Mouse (Mus musculus) spleen, adult 2 months (tissue): ENCODE results near the gene AI413582. TPM values are rescaled to one million over a fixed set of nuclear protein-coding genes. Genes with fewer than 3 reads are reported as not detected.

Experiments
- DNase-seq, 2 experiments: peaks; one replicate each; pipeline versions ENCODE4 v3.0.0 to v3.0.0-alpha.2; 2012 to 2021; ENCODE audit warnings: low spot score in 2 of 2, low read depth in 1 of 2
- H3K27ac ChIP-seq: fragments of 200-500 bp; 2 replicates; pipeline ENCODE4 v1.5.1; 2012; ENCODE audit warnings: low read length, inconsistent platforms; ENCODE audit not compliant: insufficient read depth
- H3K27me3 ChIP-seq: fragments of 200-500 bp; 2 replicates; pipeline ENCODE4 v1.6.1; 2012; ENCODE audit warnings: mild to moderate bottlenecking, moderate library complexity, low read length, inconsistent platforms; ENCODE audit not compliant: control insufficient read depth, insufficient read depth
- H3K36me3 ChIP-seq: fragments of 200-500 bp; 2 replicates; pipeline ENCODE4 v1.6.1; 2012; ENCODE audit warnings: mild to moderate bottlenecking, low read length, inconsistent platforms; ENCODE audit not compliant: control insufficient read depth, insufficient read depth
- H3K4me1 ChIP-seq: fragments of 200-500 bp; 2 replicates; pipeline ENCODE4 v1.6.1; 2011; ENCODE audit warnings: inconsistent platforms; ENCODE audit not compliant: control insufficient read depth, insufficient read depth, insufficient read length
- H3K4me3 ChIP-seq: fragments of 200-500 bp; 2 replicates; pipeline ENCODE4 v1.5.1; 2011; ENCODE audit warnings: mild to moderate bottlenecking, inconsistent platforms; ENCODE audit not compliant: insufficient read depth, insufficient read length; ENCODE audit errors: extremely low read depth
- CTCF ChIP-seq: fragments of 200-500 bp; IDR thresholded peaks from 2 replicates; pipeline ENCODE4 v1.5.1; 2011; ENCODE audit warnings: mild to moderate bottlenecking, inconsistent platforms; ENCODE audit not compliant: insufficient read depth, insufficient read length, insufficient replicate concordance; ENCODE audit errors: extremely low read depth
- POLR2A ChIP-seq: fragments of 200-500 bp; IDR thresholded peaks from 2 replicates; pipeline ENCODE4 v1.6.1; 2011; ENCODE audit warnings: low read depth, low read length, inconsistent platforms
- WGBS: fragments of 180-500 bp; shearing (Covaris S2); methylation state at CpG from one replicate; pipeline ENCODE4 v1.1.7; 2018; 5-methylcytosine and 5-hydroxymethylcytosine counted together
- polyA plus RNA-seq: library from polyadenylated mRNA; depleted of rRNA; stranded (reverse); fragments of >200 nt; gene quantifications from 2 replicates; pipeline ENCODE4 v1.2.3, GENCODE M21; 2012; rRNA removed

Gene AI413582
- 72.6 and 89.9 TPM in 2 replicates for polyA plus RNA-seq

DNA sequence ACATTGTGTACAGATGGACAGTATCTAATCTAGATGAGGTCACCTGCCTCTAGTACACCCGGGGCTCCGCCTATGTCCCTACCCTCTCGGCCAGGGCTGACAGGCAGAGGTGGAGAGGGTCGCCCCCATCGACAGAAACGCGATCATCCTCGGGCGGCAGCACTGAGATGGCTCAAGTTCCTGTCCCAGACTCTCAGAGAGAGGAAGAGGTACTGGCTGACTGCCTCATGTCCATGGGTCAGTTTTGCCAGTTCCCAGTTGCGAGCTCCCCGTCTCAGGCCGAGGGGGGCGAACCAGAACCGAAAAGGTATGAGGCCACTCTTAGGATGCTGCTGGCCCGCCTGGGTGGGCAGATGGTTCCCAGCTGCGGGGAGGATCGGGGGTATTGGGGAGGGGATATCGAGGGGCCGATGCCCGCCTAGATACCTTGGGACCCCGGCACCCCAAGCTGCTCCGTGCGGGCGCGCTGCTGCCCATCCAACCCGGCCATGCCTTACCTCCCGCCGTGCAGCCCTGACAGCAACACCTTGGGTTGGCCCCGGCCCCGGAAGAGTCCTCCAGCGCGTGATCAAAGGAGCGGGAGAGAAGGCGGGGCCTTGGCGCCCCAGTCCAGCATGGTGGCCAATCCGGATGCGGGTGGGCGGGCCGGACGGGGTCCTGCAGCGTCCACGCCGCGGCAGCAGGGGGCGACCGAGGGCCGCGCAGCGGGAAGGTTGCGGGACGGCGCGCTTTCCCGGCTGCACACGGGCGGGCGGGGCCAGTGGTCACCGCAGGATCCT is at the start of gene AI413582:
AI413582 (minus strand) TSS at position 594 of the 779 bp plus-strand sequence.
- peak within 1 kb of the TSS; percentile 69 for H3K27ac ChIP-seq
- H3K4me1 ChIP-seq, result peaks cover 9% of the 10 kb centered on the region; the same call in 1 of the 2 replicates
- no peaks in the 10 kb centered on the region for H3K27me3 ChIP-seq
- H3K36me3 ChIP-seq, result peaks cover 10% of the 10 kb centered on the region
- peak; percentile 84 to 92 for DNase-seq
- WGBS, result under 1% methylated on average over 54 of the region's 58 CpGs
- peak within 1 kb of the TSS; percentile 75 for H3K4me3 ChIP-seq
- peak; percentile 92 for TF ChIP-seq CTCF
- peak; percentile 56 for TF ChIP-seq POLR2A

DNA sequence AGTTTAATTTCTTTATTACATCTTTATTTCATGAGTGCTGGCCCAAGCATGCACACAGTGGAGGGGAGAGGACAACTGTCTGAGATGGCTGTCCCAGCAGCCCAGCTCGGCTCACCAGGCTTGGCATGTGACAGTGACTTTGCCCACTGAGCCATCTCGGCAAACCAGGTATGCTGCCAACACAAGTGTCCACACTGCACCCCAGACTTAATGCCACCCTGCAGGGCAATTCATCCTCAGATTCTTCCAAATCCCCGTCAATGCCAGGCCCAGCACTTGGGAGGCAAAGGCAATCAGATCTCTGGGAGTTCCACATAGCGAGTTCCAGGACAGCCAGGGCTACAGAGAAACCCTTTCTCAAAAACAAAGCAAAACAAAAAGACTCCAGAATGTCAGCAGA is 47.5 kb upstream of the AI413582 start:
- WGBS, result 93% methylated on average over 4 of the region's 4 CpGs
- TF ChIP-seq CTCF (no peak), POLR2A (no peak)
- no peaks in the 10 kb centered on the region for H3K27me3 ChIP-seq
- no peak for DNase-seq
- H3K4me3 ChIP-seq, result no peak overlapping the region
- H3K4me1 ChIP-seq, result peaks cover 14% of the 10 kb centered on the region; the same call in 1 of the 2 replicates
- no peak overlapping the region for H3K27ac ChIP-seq
- H3K36me3 ChIP-seq, result no peaks in the 10 kb centered on the region

DNA sequence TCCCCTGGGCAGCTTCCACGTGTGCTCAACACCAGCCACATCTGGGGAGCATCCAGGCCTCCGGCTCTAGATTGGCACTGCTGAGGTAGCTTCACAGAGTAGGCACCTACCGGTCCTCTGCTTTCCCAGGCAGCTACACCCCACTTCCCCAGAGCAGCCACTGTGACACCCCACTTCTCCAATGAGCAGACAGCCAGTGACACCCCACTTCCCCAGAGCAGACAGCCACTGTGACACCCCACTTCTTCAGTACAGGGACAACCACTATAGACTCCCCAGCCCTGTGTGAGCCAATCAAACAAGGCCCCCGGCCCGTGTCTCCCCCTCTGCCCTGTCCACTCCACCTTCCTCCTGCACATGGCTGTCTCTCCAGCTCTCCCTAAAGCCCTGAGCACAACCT is 46.4 kb upstream of the AI413582 start:
- WGBS, result 48% methylated on average over 5 of the region's 5 CpGs
- no peak overlapping the region for H3K4me3 ChIP-seq
- H3K4me1 ChIP-seq, result peaks cover 14% of the 10 kb centered on the region; the same call in 1 of the 2 replicates

DNA sequence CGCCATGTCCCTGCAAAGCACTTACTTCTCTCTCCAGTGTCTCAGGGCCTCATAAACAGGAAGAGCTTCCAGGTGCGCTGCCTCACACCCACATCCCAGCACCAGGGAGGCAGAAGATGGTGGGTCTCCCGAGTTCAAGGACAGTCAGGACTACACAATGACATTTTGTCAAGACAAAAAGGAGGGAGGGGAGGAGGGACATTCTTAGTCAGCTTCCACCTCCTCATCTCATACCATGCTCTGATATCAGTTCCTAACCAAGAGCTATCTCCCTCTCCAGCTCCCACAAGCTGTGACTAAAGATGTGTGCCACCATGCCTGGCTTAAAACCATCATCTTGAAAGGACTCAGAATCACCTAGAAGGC is 45.9 kb upstream of the AI413582 start:
- 49% methylated on average over 3 of the region's 3 CpGs for WGBS
- TF ChIP-seq CTCF (no peak), POLR2A (no peak)

More for the DNA sequence above, 46.4 kb upstream of the AI413582 start:
- no peaks in the 10 kb centered on the region for H3K27me3 ChIP-seq
- no peak for DNase-seq
- TF ChIP-seq POLR2A, result no peak
- no peaks in the 10 kb centered on the region for H3K36me3 ChIP-seq
- H3K27ac ChIP-seq, result no peak overlapping the region

DNA sequence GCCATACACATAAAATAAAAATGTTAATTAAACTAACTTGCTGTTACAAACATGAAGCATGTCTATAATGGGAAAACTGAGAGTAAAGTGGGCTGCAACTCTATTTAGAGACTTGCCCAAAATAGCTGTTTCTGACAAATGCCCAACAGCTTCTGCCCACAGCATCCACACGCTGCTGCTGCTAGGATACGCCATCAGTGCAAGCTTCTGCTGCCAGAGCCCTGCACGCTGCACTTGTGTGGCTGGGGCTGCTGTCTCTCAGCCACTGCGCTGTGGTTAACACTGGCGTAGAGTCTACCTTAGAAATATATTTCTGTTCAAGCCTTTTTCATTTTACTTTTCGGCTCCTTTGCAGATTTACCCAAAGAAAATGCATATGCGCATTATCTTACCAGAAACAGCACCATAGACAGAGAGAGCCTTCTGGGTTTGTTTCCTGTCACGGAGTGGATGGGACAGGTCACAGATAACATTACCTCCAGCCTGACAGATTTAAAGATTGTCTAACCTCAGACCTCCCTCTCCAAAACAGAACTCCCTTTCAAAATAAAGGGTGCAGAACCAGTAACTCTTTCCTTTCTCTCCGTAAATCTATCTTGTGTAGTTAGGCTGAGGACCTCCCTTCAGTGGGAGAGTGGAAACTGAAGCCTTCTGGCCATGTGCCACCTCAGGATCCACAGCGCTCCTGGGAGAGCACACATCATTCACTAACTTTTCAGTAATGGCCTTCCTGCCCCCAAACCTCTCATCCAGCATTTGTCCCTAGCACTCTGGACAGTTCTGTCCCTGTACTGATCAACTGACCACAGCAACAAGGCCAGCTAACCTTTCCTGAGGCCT is 45.3 kb upstream of the AI413582 start:
- no peak for TF ChIP-seq POLR2A
- TF ChIP-seq CTCF, result no peak
- Histone ChIP-seq H3K4me3 (no peak overlapping the region), H3K4me1 (peaks cover 14% of the 10 kb centered on the region; the same call in 1 of the 2 replicates), H3K36me3 (no peaks in the 10 kb centered on the region), H3K27ac (no peak overlapping the region), H3K27me3 (no peaks in the 10 kb centered on the region)
- no peak for DNase-seq
- 67% methylated on average over 10 of the region's 10 CpGs for WGBS

More for the DNA sequence above, 45.9 kb upstream of the AI413582 start:
- H3K27me3 ChIP-seq, result no peaks in the 10 kb centered on the region
- H3K4me3 ChIP-seq, result no peak overlapping the region
- H3K4me1 ChIP-seq, result peaks cover 14% of the 10 kb centered on the region; the same call in 1 of the 2 replicates
- no peak for DNase-seq
- no peaks in the 10 kb centered on the region for H3K36me3 ChIP-seq
- H3K27ac ChIP-seq, result no peak overlapping the region

DNA sequence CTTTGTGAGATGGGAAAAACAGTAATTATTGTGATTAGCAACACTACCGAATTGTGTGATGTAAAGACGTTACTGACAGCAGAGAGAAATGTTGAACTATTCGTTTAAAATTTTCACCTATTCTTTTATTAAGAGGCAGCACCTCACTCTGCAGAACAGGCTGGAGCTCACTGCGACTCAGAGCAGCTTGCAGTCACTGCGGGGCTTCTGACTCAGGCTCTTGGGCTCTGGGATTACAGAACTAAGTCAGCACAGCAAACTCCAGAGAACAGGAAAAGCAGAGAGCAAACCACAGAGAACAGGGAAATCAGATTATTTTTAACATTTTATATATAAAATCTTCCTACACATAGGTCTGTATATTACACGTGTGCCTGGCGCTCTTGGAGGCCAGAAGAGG is 44.0 kb upstream of the AI413582 start:
- peaks cover 14% of the 10 kb centered on the region; the same call in 1 of the 2 replicates for H3K4me1 ChIP-seq
- no peak for TF ChIP-seq CTCF
- no peak for TF ChIP-seq POLR2A
- H3K27ac ChIP-seq, result no peak overlapping the region
- 89% methylated on average over 7 of the region's 7 CpGs for WGBS
- H3K4me3 ChIP-seq, result no peak overlapping the region
- H3K36me3 ChIP-seq, result no peaks in the 10 kb centered on the region
- no peaks in the 10 kb centered on the region for H3K27me3 ChIP-seq
- DNase-seq, result no peak
